Mouse (Mus musculus): ENCODE results near the gene Hivep3. TPM values are rescaled to one million over a fixed set of nuclear protein-coding genes. Genes with fewer than 3 reads are reported as not detected.

The Hivep3 gene
- polyA plus RNA-seq, 1 experiment from 2014 or later, result 2.1 TPM

DNA sequence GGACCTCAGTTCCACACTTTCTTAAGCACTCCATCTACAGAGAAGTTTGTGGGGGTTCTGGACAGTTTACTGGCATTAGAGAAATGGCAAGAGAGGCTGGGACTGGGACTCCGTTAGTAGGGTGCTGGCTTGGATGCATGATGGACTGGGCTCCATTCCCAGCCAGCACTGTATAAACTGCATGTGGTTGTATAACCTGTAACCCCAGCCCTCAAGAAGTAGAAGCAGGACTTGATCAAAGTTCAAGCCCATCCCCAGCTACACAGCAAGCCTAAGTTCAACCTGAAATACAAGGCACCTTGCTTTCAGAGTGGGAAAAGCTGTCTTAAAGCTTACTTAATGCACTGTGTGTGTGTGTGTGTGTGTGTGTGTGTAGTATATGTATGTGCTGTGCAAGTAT is 226.3 kb downstream of the Hivep3 start:
- Histone ChIP-seq H3K9me3 (no peaks in the 10 kb centered on the region), H3K4me3 (no peak overlapping the region), H3K27me3 (ENCODE audit: insufficient read depth, poor library complexity, severe bottlenecking) (no peaks in the 10 kb centered on the region), H3K4me1 (replicated peaks) (no peaks in the 10 kb centered on the region; the same call in 1 of the 2 replicates), H3K36me3 (no peaks in the 10 kb centered on the region), H3K27ac (no peak overlapping the region)
- WGBS, result 81% methylated on average over 1 of the region's 1 CpGs
- DNase-seq (ENCODE audit: low spot score), result no peak

DNA sequence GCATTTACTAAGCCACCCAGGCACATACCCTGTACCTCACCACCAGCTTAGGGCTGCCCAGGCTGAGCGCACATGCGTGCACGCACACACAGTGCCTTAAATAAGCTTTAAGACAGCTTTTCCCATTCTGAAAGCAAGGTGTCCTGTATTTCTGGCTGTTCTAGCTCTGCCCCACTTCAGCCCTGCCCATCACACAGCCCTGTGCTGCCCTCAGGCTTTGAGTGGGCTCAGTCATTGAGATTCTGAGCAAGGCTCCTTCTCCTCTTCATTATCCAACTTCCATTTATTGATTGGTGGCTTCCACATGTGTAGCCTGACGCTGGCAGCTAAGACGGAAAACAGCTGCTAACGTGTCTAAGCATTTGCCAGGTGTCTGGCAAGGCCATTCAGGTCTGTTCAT is 226.9 kb downstream of the Hivep3 start:
- Histone ChIP-seq H3K4me3 (no peak overlapping the region), H3K27ac (no peak overlapping the region), H3K27me3 (ENCODE audit: insufficient read depth, poor library complexity, severe bottlenecking) (no peaks in the 10 kb centered on the region), H3K36me3 (no peaks in the 10 kb centered on the region), H3K4me1 (replicated peaks) (no peaks in the 10 kb centered on the region; the same call in 1 of the 2 replicates), H3K9me3 (no peaks in the 10 kb centered on the region)
- DNase-seq (ENCODE audit: low spot score), result no peak
- WGBS, result 91% methylated on average over 6 of the region's 6 CpGs

DNA sequence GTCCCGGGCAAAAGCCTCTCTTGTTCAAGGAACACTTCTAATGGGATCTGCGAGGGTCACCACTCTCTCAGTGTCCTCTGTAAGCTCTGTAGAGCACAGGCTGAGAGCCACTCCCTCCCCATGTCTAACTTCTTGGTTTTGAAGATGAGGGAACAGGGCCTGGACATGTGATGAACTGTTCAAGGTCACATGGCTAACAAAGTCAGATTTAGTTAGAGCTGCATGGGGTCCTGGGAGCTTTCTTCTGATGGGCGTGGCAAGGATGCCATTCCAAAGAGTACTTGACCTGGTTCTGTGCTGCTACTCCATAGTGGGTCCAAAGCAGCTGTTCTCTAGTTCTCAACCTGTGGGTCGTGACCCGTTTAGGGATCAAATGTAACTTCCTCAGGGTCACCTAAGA is 227.6 kb downstream of the Hivep3 start:
- 79% methylated on average over 5 of the region's 5 CpGs for WGBS
- Histone ChIP-seq H3K9me3 (no peaks in the 10 kb centered on the region), H3K36me3 (no peaks in the 10 kb centered on the region), H3K4me1 (replicated peaks) (no peaks in the 10 kb centered on the region; the same call in 1 of the 2 replicates), H3K27me3 (ENCODE audit: insufficient read depth, poor library complexity, severe bottlenecking) (no peaks in the 10 kb centered on the region), H3K27ac (no peak overlapping the region), H3K4me3 (no peak overlapping the region)
- DNase-seq (ENCODE audit: low spot score), result no peak

DNA sequence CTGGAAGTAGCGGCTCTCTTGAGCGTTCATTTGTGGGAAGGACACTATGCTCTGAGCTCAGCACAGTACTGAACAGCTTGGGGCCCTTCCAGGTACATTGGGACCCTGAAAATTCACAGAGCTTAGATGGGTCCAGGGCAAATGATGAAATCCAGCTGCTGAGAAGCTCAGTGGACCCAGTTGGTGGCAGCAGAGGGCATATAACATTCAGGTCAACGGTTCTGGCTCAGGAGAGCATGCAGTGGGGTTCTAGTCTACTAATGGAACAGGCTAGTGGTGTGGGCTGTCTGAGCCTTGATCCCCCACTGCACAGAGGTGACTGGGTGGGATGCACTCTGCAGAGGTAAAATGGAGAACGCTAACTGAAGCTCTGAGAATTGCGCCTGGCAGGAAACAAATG is 228.5 kb downstream of the Hivep3 start:
- WGBS, result 88% methylated on average over 5 of the region's 5 CpGs
- Histone ChIP-seq H3K4me3 (no peak overlapping the region), H3K27ac (no peak overlapping the region), H3K9me3 (no peaks in the 10 kb centered on the region), H3K27me3 (ENCODE audit: insufficient read depth, poor library complexity, severe bottlenecking) (no peaks in the 10 kb centered on the region), H3K36me3 (no peaks in the 10 kb centered on the region), H3K4me1 (replicated peaks) (peaks cover 8% of the 10 kb centered on the region)
- no peak for DNase-seq (ENCODE audit: low spot score)

DNA sequence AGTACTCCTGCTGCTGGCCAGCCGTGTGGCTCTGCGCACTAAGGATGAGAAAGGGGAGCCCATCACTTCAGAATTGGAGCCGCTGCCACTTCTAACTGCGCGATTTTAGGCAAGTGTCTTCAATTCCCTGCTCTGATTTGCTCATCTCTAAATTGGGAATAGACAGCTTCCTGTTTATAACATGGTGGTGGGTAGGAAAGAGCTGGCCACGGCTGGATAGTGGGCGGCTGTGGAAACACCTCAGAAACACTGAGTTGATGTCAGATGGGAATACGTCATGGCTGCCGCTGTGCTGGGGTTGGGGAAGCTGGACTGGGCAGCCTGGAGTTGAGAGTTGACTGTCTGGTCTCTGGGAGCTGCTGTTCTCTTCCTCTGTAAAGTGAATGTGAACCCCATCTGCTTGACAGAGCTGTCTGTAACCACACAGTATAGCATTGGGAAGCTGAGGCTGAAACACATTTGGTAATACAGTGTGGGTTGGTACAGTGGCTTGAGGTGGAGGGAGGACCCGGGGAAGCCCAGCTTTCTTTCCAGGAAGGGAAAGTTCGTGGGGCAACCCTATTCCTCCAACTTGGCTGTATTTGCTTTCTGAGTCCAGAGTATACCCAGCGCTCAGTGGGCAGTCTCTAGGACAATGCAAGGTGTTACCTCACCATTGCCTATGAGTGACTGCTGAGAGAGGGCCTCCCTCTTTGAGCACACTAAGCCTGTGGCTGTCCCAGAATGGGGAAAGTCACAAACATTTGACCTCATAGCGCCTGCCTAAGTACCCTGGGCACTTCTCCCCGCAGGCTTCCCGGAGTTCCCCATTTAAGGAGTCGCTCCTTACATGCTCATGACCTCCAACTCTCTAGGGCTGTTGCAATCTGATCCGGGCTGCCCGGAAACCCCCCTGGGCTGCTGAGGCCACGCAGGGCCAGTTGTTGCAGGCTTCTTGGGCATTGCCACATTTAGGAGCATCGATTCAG is 232.8 kb downstream of the Hivep3 start:
- Histone ChIP-seq H3K27me3 (ENCODE audit: insufficient read depth, poor library complexity, severe bottlenecking) (0 out of 2 replicates have a peak, but pooled peaks cover 4% of the 10 kb centered on the region), H3K4me1 (replicated peaks) (peaks cover 36% of the 10 kb centered on the region), H3K4me3 (no peak overlapping the region), H3K27ac (no peak overlapping the region), H3K9me3 (no peaks in the 10 kb centered on the region), H3K36me3 (no peaks in the 10 kb centered on the region)
- DNase-seq (ENCODE audit: low spot score), result no peak
- WGBS, result 59% methylated on average over 20 of the region's 20 CpGs

DNA sequence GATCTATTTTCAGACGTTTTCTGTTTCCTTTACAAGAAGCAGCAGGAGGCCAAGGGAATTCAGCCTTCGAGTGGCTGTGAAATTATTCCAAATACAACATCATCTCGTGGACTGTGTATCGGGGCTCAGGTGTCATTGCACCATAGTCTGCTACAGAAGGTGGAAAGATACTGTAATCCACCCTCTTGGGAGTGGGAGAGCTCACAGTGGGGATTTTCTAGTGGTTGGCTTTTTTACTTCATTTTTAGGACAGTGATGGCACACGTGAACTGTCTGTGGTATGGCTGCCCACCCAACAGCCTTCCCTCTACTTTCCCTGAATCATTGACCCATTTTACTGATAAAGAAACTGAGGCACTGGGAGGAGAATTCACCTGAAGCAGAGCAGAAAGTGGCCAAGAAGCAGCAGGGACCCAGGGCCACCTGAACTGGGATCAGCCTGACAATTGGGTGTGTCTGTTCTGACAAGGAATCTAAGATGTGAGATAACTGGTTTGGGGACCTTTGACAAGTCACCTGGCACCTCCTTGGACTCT is 233.6 kb downstream of the Hivep3 start:
- DNase-seq (ENCODE audit: low spot score), result no peak
- no peak overlapping the region for H3K27ac ChIP-seq
- WGBS, result 61% methylated on average over 5 of the region's 5 CpGs

DNA sequence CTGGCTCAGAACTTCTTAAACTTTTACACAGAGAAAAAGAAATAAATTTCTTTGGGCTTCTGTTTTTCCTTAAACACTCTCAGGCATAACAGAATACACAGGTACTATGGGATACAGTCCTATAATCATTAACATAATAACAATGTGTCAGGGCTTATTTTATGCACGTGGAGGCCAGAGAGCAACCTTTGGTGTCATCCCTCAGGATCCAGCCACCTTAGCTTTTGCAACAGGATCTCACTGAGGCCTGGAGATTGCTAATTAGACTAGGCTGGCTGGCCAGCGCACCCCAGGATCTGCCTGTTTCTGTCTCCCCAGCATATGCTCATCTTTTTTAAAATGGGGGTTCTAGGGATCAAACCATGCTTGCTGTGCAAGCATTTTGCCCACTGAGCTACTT is 234.1 kb downstream of the Hivep3 start:
- Histone ChIP-seq H3K9me3 (no peaks in the 10 kb centered on the region), H3K4me3 (no peak overlapping the region), H3K4me1 (replicated peaks) (peaks cover 41% of the 10 kb centered on the region), H3K36me3 (no peaks in the 10 kb centered on the region), H3K27ac (no peak overlapping the region), H3K27me3 (ENCODE audit: insufficient read depth, poor library complexity, severe bottlenecking) (0 out of 2 replicates have a peak, but pooled peaks cover 4% of the 10 kb centered on the region)
- WGBS, result 76% methylated on average over 2 of the region's 2 CpGs
- no peak for DNase-seq (ENCODE audit: low spot score)

More for the DNA sequence above, 233.6 kb downstream of the Hivep3 start:
- Histone ChIP-seq H3K9me3 (no peaks in the 10 kb centered on the region), H3K36me3 (no peaks in the 10 kb centered on the region), H3K4me3 (no peak overlapping the region), H3K27me3 (ENCODE audit: insufficient read depth, poor library complexity, severe bottlenecking) (0 out of 2 replicates have a peak, but pooled peaks cover 4% of the 10 kb centered on the region), H3K4me1 (replicated peaks) (peaks cover 36% of the 10 kb centered on the region)

DNA sequence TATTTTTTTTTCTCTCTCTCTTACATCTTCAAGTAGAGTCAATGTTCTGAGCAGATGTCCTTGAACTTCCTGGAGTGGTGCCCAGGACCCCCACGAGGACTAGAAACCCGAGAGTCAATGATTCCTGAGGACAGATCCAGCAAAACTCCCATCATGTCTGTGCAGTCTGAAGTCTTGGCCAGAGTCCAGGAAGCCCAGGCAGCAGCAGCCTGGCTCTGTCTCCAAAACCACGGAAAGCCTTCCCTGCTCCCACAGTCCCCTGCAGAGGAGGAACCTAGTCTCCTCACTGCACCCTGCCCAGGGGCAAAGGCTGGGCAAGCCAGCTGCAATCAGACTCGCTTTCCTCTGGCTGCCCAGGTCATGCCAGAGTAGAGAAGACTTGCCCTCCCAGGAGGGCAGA is 234.5 kb downstream of the Hivep3 start:
- H3K4me3 ChIP-seq, result no peak overlapping the region
- no peaks in the 10 kb centered on the region for H3K36me3 ChIP-seq
- 65% methylated on average over 4 of the region's 4 CpGs for WGBS
- H3K27ac ChIP-seq, result 0 out of 2 replicates have a peak overlapping the region, but pooled peaks have one; percentile 23
- H3K27me3 ChIP-seq (ENCODE audit: insufficient read depth, poor library complexity, severe bottlenecking), result 0 out of 2 replicates have a peak, but pooled peaks cover 7% of the 10 kb centered on the region
- no peaks in the 10 kb centered on the region for H3K9me3 ChIP-seq
- DNase-seq (ENCODE audit: low spot score), result no peak
- H3K4me1 ChIP-seq (replicated peaks), result peaks cover 45% of the 10 kb centered on the region

DNA sequence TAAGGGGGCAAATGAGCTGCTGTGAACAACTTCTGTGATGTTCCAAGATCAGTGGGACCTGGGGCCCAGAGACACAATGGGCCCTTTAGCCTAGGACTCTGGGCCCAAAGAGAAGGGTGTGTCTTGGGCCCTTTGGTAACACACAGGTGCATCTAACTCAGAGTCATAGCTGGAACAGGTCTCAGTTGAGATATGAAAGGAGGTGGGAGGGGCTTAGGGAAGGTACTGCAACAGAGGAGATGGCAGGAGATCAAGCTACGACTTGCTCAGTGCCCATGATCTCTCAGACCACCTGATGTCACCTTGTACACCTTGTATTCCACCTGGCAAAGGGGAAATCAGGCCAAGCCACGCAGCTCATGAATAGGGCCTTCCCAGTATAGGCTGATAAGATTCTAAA is 235.3 kb downstream of the Hivep3 start:
- H3K27me3 ChIP-seq (ENCODE audit: insufficient read depth, poor library complexity, severe bottlenecking), result 0 out of 2 replicates have a peak, but pooled peaks cover 7% of the 10 kb centered on the region
- H3K36me3 ChIP-seq, result no peaks in the 10 kb centered on the region
- no peak for DNase-seq (ENCODE audit: low spot score)
- H3K9me3 ChIP-seq, result no peaks in the 10 kb centered on the region
- H3K4me3 ChIP-seq, result no peak overlapping the region
- H3K4me1 ChIP-seq (replicated peaks), result peaks cover 46% of the 10 kb centered on the region
- no peak overlapping the region for H3K27ac ChIP-seq
- WGBS, result 87% methylated on average over 2 of the region's 2 CpGs

DNA sequence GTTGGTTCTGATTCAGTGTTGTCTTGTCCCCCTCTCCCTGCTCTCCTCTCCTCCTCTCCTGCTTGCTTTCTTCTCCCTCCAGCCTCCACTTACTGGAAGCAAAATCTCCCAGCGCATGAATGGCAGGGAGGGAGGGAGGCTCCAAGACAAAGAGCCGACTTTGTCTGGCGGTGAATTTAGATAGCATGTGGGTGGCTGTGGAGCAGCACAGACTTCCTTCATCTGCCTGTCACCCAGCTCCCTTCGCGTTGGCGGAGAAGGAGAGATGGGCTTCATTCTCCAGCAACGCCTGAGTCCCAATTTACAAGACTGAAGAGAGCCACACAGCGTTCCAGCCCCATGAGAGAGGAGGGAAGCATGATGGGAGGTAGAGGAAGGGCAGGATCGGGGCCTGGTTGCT is 236.6 kb downstream of the Hivep3 start:
- Histone ChIP-seq H3K27ac (peak overlapping the region; percentile 62), H3K9me3 (no peaks in the 10 kb centered on the region), H3K4me3 (no peak overlapping the region), H3K36me3 (no peaks in the 10 kb centered on the region), H3K4me1 (replicated peaks) (peaks cover 55% of the 10 kb centered on the region), H3K27me3 (ENCODE audit: insufficient read depth, poor library complexity, severe bottlenecking) (0 out of 2 replicates have a peak, but pooled peaks cover 10% of the 10 kb centered on the region)
- no peak for DNase-seq (ENCODE audit: low spot score)
- WGBS, result 41% methylated on average over 9 of the region's 9 CpGs

DNA sequence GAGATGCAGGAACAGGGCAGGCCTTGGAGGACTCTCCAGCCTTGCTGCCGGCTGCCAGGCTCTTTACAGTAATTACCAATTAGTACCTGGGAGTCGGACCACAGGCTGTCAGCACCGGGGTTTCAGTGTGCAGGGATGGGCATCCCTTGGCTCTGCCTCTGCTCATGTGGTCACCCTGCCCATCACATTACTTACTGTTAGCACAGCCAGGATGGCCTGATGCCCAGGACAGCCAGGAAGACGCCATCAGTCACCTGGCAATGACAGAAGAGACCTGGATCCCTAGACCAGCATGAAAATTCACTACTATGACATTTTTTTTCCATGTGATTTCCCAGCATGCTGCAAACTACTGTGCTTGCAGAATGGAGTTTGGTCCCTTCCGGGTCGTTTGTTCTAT is 238.8 kb downstream of the Hivep3 start:
- Histone ChIP-seq H3K36me3 (no peaks in the 10 kb centered on the region), H3K9me3 (no peaks in the 10 kb centered on the region), H3K27me3 (ENCODE audit: insufficient read depth, poor library complexity, severe bottlenecking) (0 out of 2 replicates have a peak, but pooled peaks cover 11% of the 10 kb centered on the region), H3K4me3 (no peak overlapping the region), H3K4me1 (replicated peaks) (peaks cover 66% of the 10 kb centered on the region), H3K27ac (no peak overlapping the region)
- DNase-seq (ENCODE audit: low spot score), result no peak
- WGBS, result 81% methylated on average over 6 of the region's 6 CpGs

DNA sequence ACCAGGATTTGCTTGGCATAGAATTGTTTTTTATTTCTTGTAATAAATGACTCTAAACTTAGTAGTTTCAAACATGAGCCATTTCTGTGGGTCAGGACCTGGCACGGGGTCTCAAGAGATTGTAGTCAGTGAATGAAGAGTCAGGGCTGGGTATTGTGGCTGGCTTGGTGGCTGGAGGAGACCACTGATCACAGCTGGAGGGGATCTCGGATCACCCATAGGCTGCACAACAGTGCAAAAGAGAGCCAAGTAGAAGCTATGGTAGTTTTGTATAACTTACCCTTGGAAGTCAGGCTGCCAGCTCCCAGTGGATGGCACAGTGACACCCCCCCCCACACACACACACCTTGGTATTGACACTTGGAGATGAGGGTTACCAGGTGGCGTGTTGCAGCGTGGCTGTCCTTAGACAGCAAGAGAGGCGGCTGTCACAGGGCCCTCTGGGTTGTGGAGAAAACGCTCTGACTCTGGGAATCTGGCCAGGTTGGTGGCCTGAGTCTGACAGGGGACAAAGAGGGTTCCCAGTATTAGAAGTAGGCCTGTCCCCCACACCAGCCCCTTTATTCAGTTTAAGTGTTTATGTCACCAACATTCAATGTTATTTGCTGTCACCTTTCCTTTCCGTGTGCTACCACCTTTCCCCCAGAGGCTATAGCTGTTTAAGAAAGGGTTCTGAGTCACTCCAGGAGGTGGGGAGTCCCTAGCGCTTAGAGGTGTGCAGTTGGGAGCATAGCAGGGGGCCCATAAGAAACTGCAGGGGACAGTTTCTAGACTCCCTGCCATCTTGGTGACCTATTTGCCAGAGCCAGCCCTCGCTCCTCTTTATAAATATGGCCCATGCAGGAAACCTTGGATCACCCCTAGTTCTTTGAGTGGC is 240.4 kb downstream of the Hivep3 start:
- Histone ChIP-seq H3K27ac (no peak overlapping the region), H3K9me3 (no peaks in the 10 kb centered on the region), H3K36me3 (no peaks in the 10 kb centered on the region), H3K4me1 (replicated peaks) (peaks cover 63% of the 10 kb centered on the region), H3K27me3 (ENCODE audit: insufficient read depth, poor library complexity, severe bottlenecking) (0 out of 2 replicates have a peak, but pooled peaks cover 11% of the 10 kb centered on the region), H3K4me3 (no peak overlapping the region)
- DNase-seq (ENCODE audit: low spot score), result no peak
- 86% methylated on average over 9 of the region's 9 CpGs for WGBS

Measured in hindbrain, embryonic 10.5 days (tissue).